Mouse (Mus musculus): ENCODE measurements around the gene Sugct. TPM values are rescaled to one million over a fixed set of nuclear protein-coding genes. Genes with fewer than 3 reads are reported as not detected.

Gene Sugct
- polyA plus RNA-seq, 1 experiment from 2014 or later = 17.3 TPM

DNA sequence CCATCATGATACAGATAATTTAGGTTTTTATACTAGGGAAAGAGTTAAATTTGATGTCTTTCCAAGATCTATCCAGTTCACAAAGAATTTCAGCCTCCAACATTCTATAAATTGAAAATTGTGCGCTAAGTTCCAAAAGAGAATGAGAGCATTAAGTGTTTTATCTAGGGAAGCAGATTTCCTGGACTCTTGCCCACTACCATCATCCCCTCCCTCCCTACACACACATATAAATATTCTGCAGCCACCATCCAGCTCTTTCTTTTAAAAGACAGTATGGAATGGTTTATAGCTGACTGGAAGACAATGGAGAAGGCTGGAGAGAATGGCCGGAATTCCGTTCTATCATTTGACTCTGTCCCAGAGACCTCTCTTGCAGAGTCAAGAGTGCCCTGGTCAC is 404.3 kb downstream of the Sugct start:
- WGBS = 73% methylated on average over 3 of the region's 3 CpGs
- ATAC-seq = no peak

GRCm38 (mm10) chr13:17288377-17288776 is 407.0 kb downstream of the Sugct start:
- Histone ChIP-seq H3K9me3 (ENCODE audit: control insufficient read depth) (no peaks in the 10 kb centered on the region), H3K4me2 (replicated peaks; ENCODE audit: low read depth) (no peak overlapping the region), H3K27me3 (replicated peaks; ENCODE audit: control insufficient read depth, insufficient read depth, low read length) (no peaks in the 10 kb centered on the region), H3K9ac (ENCODE audit: low read depth, low read length) (no peak overlapping the region), H3K36me3 (ENCODE audit: control insufficient read depth, insufficient read depth) (no peaks in the 10 kb centered on the region), H3K4me1 (replicated peaks; ENCODE audit: control insufficient read depth, insufficient read depth, low read length) (no peaks in the 10 kb centered on the region), H3K4me3 (ENCODE audit: low read depth, low read length) (no peak overlapping the region), H3K27ac (ENCODE audit: low read depth, low read length) (no peak overlapping the region)
- no peak for TF ChIP-seq CTCF (IDR thresholded peaks at IDR 0.05; ENCODE audit: low read depth)
- WGBS = 38% methylated on average over 1 of the region's 1 CpGs
- ATAC-seq = no peak

More for the DNA sequence above, 404.3 kb downstream of the Sugct start:
- Histone ChIP-seq H3K27ac (ENCODE audit: low read depth, low read length) (no peak overlapping the region), H3K4me1 (replicated peaks; ENCODE audit: control insufficient read depth, insufficient read depth, low read length) (no peaks in the 10 kb centered on the region), H3K9ac (ENCODE audit: low read depth, low read length) (no peak overlapping the region), H3K4me2 (replicated peaks; ENCODE audit: low read depth) (no peak overlapping the region), H3K27me3 (replicated peaks; ENCODE audit: control insufficient read depth, insufficient read depth, low read length) (no peaks in the 10 kb centered on the region), H3K36me3 (ENCODE audit: control insufficient read depth, insufficient read depth) (no peaks in the 10 kb centered on the region), H3K9me3 (ENCODE audit: control insufficient read depth) (no peaks in the 10 kb centered on the region), H3K4me3 (ENCODE audit: low read depth, low read length) (no peak overlapping the region)
- no peak for TF ChIP-seq CTCF (IDR thresholded peaks at IDR 0.05; ENCODE audit: low read depth)

DNA sequence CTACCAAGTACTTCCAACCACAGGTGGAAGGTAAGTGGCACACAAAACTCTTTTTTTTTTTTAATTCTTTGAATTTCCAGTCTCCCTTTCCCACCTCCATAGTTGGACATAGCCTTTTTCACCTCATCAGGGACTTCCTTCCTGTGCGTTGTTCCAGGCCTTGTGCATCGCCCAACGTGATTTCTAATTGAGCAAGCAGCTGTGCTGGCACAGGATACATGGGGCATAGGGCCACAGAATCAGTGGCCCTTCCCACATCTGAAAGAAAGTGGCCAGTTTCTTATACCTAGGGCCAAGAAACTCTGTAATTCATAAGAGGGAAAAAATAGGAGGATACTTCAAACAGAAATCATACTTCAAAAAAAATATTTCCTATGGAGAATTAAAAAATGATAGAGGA is 449.4 kb downstream of the Sugct start:
- no peaks in the 10 kb centered on the region for H3K36me3 ChIP-seq (ENCODE audit: control insufficient read depth, insufficient read depth)
- H3K9ac ChIP-seq (ENCODE audit: low read depth, low read length) = no peak overlapping the region
- no peak for ATAC-seq
- H3K4me2 ChIP-seq (replicated peaks; ENCODE audit: low read depth) = no peak overlapping the region
- TF ChIP-seq CTCF (IDR thresholded peaks at IDR 0.05; ENCODE audit: low read depth) = no peak
- no peak overlapping the region for H3K4me3 ChIP-seq (ENCODE audit: low read depth, low read length)
- H3K9me3 ChIP-seq (ENCODE audit: control insufficient read depth) = no peaks in the 10 kb centered on the region
- H3K27me3 ChIP-seq (replicated peaks; ENCODE audit: control insufficient read depth, insufficient read depth, low read length) = no peaks in the 10 kb centered on the region
- WGBS = 85% methylated on average over 3 of the region's 3 CpGs
- no peak overlapping the region for H3K27ac ChIP-seq (ENCODE audit: low read depth, low read length)
- no peaks in the 10 kb centered on the region for H3K4me1 ChIP-seq (replicated peaks; ENCODE audit: control insufficient read depth, insufficient read depth, low read length)

DNA sequence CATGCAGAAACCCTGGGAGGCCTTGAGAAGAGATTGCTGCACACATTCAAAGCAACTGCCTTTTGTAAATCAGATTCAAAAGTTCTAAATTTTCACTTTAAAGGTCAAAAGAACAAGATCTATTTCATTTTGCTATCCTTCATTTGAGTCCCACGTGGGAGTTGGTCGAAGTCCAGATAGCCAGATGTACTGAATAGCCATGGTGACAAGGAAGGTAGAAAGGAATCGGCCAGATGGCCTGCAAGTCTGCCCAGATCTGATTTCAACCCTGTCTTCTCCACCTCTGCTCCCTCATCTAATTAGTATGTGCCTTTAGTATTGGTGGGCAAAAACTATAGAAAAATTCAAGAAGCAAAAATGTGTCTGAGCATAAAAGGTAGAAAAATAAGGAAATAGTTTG is 478.8 kb downstream of the Sugct start:
- Histone ChIP-seq H3K27me3 (replicated peaks; ENCODE audit: control insufficient read depth, insufficient read depth, low read length) (no peaks in the 10 kb centered on the region), H3K27ac (ENCODE audit: low read depth, low read length) (no peak overlapping the region), H3K36me3 (ENCODE audit: control insufficient read depth, insufficient read depth) (no peaks in the 10 kb centered on the region), H3K4me1 (replicated peaks; ENCODE audit: control insufficient read depth, insufficient read depth, low read length) (no peaks in the 10 kb centered on the region), H3K4me3 (ENCODE audit: low read depth, low read length) (no peak overlapping the region), H3K9me3 (ENCODE audit: control insufficient read depth) (no peaks in the 10 kb centered on the region), H3K9ac (ENCODE audit: low read depth, low read length) (no peak overlapping the region), H3K4me2 (replicated peaks; ENCODE audit: low read depth) (no peak overlapping the region)
- TF ChIP-seq CTCF (IDR thresholded peaks at IDR 0.05; ENCODE audit: low read depth) = no peak
- no peak for ATAC-seq
- WGBS = 56% methylated on average over 3 of the region's 3 CpGs

DNA sequence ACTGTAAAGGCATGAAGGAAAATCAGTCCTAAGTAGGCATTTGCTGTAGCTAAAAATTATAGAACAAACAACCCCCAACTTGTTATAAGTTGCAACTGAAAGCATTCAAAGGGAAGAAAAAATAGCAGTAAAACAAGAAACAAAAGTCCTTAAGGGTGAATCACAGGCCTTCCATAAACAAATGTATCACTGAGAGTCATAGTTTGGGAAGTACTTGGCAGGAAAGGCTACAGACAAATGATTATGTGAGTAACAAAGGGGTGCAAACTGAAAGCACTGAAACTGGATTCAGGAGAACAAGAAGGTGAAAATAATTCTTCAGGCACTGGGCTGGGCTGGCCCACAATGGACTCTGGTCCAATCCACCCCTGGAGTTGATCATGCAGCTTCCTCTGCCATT is 482.7 kb downstream of the Sugct start:
- no peaks in the 10 kb centered on the region for H3K4me1 ChIP-seq (replicated peaks; ENCODE audit: control insufficient read depth, insufficient read depth, low read length)
- no peak overlapping the region for H3K27ac ChIP-seq (ENCODE audit: low read depth, low read length)
- H3K4me2 ChIP-seq (replicated peaks; ENCODE audit: low read depth) = no peak overlapping the region
- H3K9ac ChIP-seq (ENCODE audit: low read depth, low read length) = no peak overlapping the region
- no peak overlapping the region for H3K4me3 ChIP-seq (ENCODE audit: low read depth, low read length)
- TF ChIP-seq CTCF (IDR thresholded peaks at IDR 0.05; ENCODE audit: low read depth) = no peak
- no peaks in the 10 kb centered on the region for H3K9me3 ChIP-seq (ENCODE audit: control insufficient read depth)
- no peak for ATAC-seq
- H3K36me3 ChIP-seq (ENCODE audit: control insufficient read depth, insufficient read depth) = no peaks in the 10 kb centered on the region
- H3K27me3 ChIP-seq (replicated peaks; ENCODE audit: control insufficient read depth, insufficient read depth, low read length) = no peaks in the 10 kb centered on the region

DNA sequence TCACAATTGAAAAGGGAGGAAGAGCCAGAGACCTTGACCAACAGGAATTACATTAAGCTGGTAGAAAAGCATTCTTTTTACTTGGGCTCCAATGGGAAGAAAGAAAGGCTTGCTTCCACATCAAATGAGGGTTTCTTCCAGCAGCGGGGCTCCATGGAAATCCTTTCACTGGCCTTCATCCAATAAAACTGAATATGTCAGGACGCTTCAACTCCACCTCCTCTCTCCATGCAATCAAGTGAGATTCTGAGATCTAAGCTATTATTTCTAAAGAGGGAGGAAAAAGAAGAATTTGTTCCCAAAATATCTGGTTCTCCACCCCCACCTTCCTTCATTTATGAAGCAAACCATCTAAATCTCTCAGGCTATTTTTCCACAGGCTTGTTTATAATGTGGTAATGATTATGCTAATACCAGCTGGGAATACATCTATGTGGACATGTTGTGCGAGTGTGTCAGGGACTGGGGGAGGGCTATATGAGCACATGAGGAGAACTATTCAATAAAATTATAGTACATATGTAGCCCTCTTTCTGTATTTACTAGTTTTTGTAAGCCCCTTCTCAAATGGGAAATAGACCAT is 505.1 kb downstream of the Sugct start:
- Histone ChIP-seq H3K36me3 (ENCODE audit: control insufficient read depth, insufficient read depth) (no peaks in the 10 kb centered on the region), H3K4me2 (replicated peaks; ENCODE audit: low read depth) (no peak overlapping the region), H3K9ac (ENCODE audit: low read depth, low read length) (no peak overlapping the region), H3K9me3 (ENCODE audit: control insufficient read depth) (no peaks in the 10 kb centered on the region), H3K27ac (ENCODE audit: low read depth, low read length) (no peak overlapping the region), H3K27me3 (replicated peaks; ENCODE audit: control insufficient read depth, insufficient read depth, low read length) (no peaks in the 10 kb centered on the region), H3K4me1 (replicated peaks; ENCODE audit: control insufficient read depth, insufficient read depth, low read length) (no peaks in the 10 kb centered on the region), H3K4me3 (ENCODE audit: low read depth, low read length) (no peak overlapping the region)
- no peak for ATAC-seq
- 59% methylated on average over 3 of the region's 3 CpGs for WGBS
- TF ChIP-seq CTCF (IDR thresholded peaks at IDR 0.05; ENCODE audit: low read depth) = no peak

DNA sequence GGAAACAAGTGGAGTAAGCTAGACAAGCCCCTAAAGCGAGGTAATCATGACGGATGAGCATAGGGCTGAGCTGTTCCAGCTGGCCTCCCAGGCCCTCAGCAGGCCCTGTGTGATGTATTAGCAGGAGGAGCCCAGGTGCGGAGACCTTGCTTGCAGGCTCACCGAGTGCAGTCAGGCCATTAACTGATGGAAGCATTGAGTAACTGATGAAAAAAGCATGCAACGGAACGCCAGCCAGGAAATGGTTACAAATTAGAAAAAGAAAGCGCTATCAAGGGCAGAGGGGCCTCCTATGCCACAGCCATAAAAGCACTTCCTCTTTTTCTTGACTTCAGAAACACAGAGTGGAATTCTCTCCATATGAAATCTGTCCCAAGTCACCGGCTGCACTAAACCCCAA is 510.1 kb downstream of the Sugct start:
- Histone ChIP-seq H3K27ac (ENCODE audit: low read depth, low read length) (no peak overlapping the region), H3K36me3 (ENCODE audit: control insufficient read depth, insufficient read depth) (no peaks in the 10 kb centered on the region), H3K4me2 (replicated peaks; ENCODE audit: low read depth) (no peak overlapping the region; the same call in 1 of the 2 replicates), H3K27me3 (replicated peaks; ENCODE audit: control insufficient read depth, insufficient read depth, low read length) (no peaks in the 10 kb centered on the region), H3K4me3 (ENCODE audit: low read depth, low read length) (no peak overlapping the region), H3K4me1 (replicated peaks; ENCODE audit: control insufficient read depth, insufficient read depth, low read length) (no peaks in the 10 kb centered on the region), H3K9me3 (ENCODE audit: control insufficient read depth) (no peaks in the 10 kb centered on the region), H3K9ac (ENCODE audit: low read depth, low read length) (no peak overlapping the region)
- 36% methylated on average over 8 of the region's 8 CpGs for WGBS
- ATAC-seq = no peak
- no peak for TF ChIP-seq CTCF (IDR thresholded peaks at IDR 0.05; ENCODE audit: low read depth)
